Mouse (Mus musculus) stomach, embryonic 16.5 days (tissue): ENCODE data around the gene Galc. TPM values are rescaled to one million over a fixed set of nuclear protein-coding genes. Genes with fewer than 3 reads are reported as not detected.

Experiments
- ATAC-seq: fragments of 200-750 bp; cut with Nextera tagmentation; 2 replicates; pipeline ENCODE4 v1.8.0; 2017; ENCODE audit warnings: moderate number of reproducible peaks, moderate TSS enrichment; ENCODE audit not compliant: insufficient read depth, low FRiP score
- H3K27ac ChIP-seq: fragments of 300-500 bp; sonication (generic); 2 replicates; pipeline ENCODE4 v1.5.1; 2014; ENCODE audit warnings: low read length
- H3K27me3 ChIP-seq: fragments of 300-500 bp; sonication (generic); 2 replicates; pipeline ENCODE4 v1.6.1; 2014; ENCODE audit warnings: low read length, control low read depth, mixed read lengths; ENCODE audit not compliant: control insufficient read depth, insufficient read depth
- H3K36me3 ChIP-seq: fragments of 300-500 bp; sonication (generic); 2 replicates; pipeline ENCODE4 v1.6.1; 2014; ENCODE audit warnings: low read length; ENCODE audit not compliant: control insufficient read depth, insufficient read depth
- H3K4me1 ChIP-seq: fragments of 300-500 bp; sonication (generic); 2 replicates; pipeline ENCODE4 v1.6.1; 2014; ENCODE audit warnings: low read length, control low read depth, mixed read lengths; ENCODE audit not compliant: control insufficient read depth, insufficient read depth
- H3K4me2 ChIP-seq: fragments of 300-500 bp; sonication (generic); 2 replicates; pipeline ENCODE4 v1.6.1; 2014; ENCODE audit warnings: low read depth, low read length, mixed read lengths
- H3K4me3 ChIP-seq: fragments of 300-500 bp; sonication (generic); replicated peaks from 2 replicates; pipeline ENCODE4 v1.5.1; 2014; ENCODE audit warnings: mild to moderate bottlenecking, low read length
- H3K9ac ChIP-seq: fragments of 300-500 bp; sonication (generic); 2 replicates; pipeline ENCODE4 v1.6.1; 2014; ENCODE audit warnings: low read length
- H3K9me3 ChIP-seq: fragments of 300-500 bp; sonication (generic); replicated peaks from 2 replicates; pipeline ENCODE4 v1.6.1; 2016; ENCODE audit warnings: low read length, control low read depth; ENCODE audit not compliant: control insufficient read depth
- WGBS: fragments of 180-500 bp; shearing (Covaris S2); extraction: QIAGEN DNeasy Blood & Tissue Kit; methylation state at CpG from one replicate; pipeline ENCODE4 v1.1.7; 2014; 5-methylcytosine and 5-hydroxymethylcytosine counted together
- polyA plus RNA-seq: library from polyadenylated mRNA; unstranded; fragments of >200 nt; fragmentation: Nextera tagmentation; extraction: Ambion mirVana; gene quantifications from 2 replicates; pipeline ENCODE4 v1.2.1, GENCODE M21; 2015

Galc gene
- polyA plus RNA-seq, 1 experiment from 2014 or later: 6.6 TPM

DNA sequence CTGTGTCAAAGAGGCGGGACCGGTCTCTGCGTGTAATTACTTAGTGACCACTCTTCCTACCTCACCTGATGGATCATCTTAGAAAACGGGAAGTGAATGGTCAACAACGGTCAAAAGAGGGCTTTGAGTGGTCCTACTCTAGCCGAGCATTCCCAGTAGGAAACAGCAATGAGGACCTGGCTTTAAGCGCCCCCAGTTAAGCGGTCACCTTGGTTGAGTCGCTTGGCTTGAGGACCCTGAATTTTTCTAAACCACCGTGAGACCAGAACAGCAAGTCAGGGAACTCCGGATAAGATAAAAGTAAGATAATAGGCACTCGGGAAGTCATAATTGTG is 226 bp upstream of the Galc start:
- Histone ChIP-seq H3K4me1 (0 out of 2 replicates have a peak, but pooled peaks cover 5% of the 10 kb centered on the region), H3K27me3 (no peaks in the 10 kb centered on the region), H3K27ac (peak overlapping the region; percentile 92; the same call in 1 of the 2 replicates), H3K4me2 (peak overlapping the region; percentile 77), H3K36me3 (no peaks in the 10 kb centered on the region), H3K4me3 (peak overlapping the region; percentile 89), H3K9me3 (no peaks in the 10 kb centered on the region), H3K9ac (peak overlapping the region; percentile 98)
- no peak for ATAC-seq
- WGBS: 2% methylated on average over 12 of the region's 12 CpGs

- Histone ChIP-seq H3K27me3 (no peaks in the 10 kb centered on the region), H3K9me3 (no peaks in the 10 kb centered on the region), H3K27ac (peak overlapping the region; percentile 92), H3K4me1 (0 out of 2 replicates have a peak, but pooled peaks cover 5% of the 10 kb centered on the region), H3K36me3 (no peaks in the 10 kb centered on the region), H3K4me2 (peak overlapping the region; percentile 77), H3K9ac (peak overlapping the region; percentile 98), H3K4me3 (peak overlapping the region; percentile 89)
- under 1% methylated on average over 8 of the region's 8 CpGs for WGBS
- peak; percentile 14; the same call in 1 of the 2 replicates for ATAC-seq
Measured at GRCm38 (mm10) chr12:98258371-98258844, 851 bp downstream of the Galc start.

DNA sequence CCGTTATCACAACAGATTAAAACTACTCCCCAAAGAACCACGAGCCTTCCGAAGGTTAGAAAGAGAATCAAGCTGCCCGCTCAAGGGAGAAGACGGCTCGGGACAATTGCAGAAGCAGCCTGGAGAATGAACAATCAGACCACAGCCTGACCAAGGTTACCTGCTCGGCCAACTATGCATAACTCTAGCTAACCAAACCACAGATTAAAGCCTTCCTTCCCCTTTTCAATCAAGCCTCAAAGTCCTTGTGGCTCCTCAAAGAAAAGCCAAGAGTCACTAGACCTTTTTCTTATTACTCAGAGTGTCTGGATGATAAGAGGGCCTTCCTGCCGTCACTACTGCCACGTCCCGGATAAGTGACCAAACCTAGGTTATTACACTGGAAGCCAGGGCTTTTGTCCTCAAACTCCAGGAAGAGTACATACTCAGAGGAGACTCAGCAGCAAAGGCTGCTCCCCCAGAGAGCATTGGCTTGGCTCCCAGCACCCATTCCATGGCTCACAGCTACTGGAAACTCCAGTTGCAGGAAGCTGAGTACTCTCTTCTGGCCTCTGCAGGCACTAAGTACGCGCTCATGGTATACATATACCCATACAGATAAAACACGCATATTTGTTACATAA is 3.8 kb downstream of the Galc start:
- Histone ChIP-seq H3K4me1 (0 out of 2 replicates have a peak, but pooled peaks cover 5% of the 10 kb centered on the region), H3K4me3 (no peak overlapping the region), H3K9me3 (no peaks in the 10 kb centered on the region), H3K27me3 (no peaks in the 10 kb centered on the region), H3K4me2 (no peak overlapping the region), H3K27ac (no peak overlapping the region), H3K9ac (no peak overlapping the region), H3K36me3 (no peaks in the 10 kb centered on the region)
- ATAC-seq: no peak
- WGBS: 89% methylated on average over 13 of the region's 13 CpGs

GRCm38 (mm10) chr12:98252417-98252816 is 6.8 kb downstream of the Galc start:
- ATAC-seq: no peak
- WGBS: 56% methylated on average over 2 of the region's 2 CpGs
- no peak overlapping the region for H3K27ac ChIP-seq

GRCm38 (mm10) chr12:98250327-98250726 is 8.9 kb downstream of the Galc start:
- 87% methylated on average over 8 of the region's 8 CpGs for WGBS
- no peaks in the 10 kb centered on the region for H3K4me1 ChIP-seq
- no peaks in the 10 kb centered on the region for H3K36me3 ChIP-seq
- H3K9me3 ChIP-seq: no peaks in the 10 kb centered on the region
- ATAC-seq: no peak
- H3K4me3 ChIP-seq: no peak overlapping the region
- no peak overlapping the region for H3K27ac ChIP-seq
- no peak overlapping the region for H3K4me2 ChIP-seq
- no peak overlapping the region for H3K9ac ChIP-seq
- no peaks in the 10 kb centered on the region for H3K27me3 ChIP-seq

More at GRCm38 (mm10) chr12:98252417-98252816, 6.8 kb downstream of the Galc start:
- Histone ChIP-seq H3K9me3 (no peaks in the 10 kb centered on the region), H3K9ac (no peak overlapping the region), H3K4me2 (no peak overlapping the region), H3K4me1 (0 out of 2 replicates have a peak, but pooled peaks cover under 1% of the 10 kb centered on the region), H3K4me3 (no peak overlapping the region), H3K36me3 (no peaks in the 10 kb centered on the region), H3K27me3 (no peaks in the 10 kb centered on the region)

DNA sequence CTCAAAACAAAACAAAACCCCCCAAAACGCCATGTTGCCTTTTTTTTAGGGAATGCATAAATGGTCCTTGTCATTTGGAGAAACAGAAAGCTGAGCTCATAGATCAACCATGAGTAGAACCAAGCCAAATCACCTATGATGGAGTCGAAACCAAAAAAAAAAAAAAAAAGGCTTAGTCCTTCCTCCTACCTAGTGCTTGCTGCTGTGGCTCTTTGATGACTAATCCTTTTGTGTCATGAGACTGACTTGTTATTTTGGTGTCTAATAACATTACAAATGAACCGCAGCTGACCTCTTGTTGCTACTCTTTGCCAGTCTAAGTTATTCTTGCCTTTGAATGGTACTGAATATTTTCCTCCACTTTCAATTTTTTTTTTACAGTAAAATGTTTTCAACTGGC is 9.6 kb downstream of the Galc start:
- Histone ChIP-seq H3K4me3 (no peak overlapping the region), H3K4me1 (no peaks in the 10 kb centered on the region), H3K36me3 (no peaks in the 10 kb centered on the region), H3K9me3 (no peaks in the 10 kb centered on the region), H3K4me2 (no peak overlapping the region), H3K9ac (no peak overlapping the region), H3K27ac (no peak overlapping the region), H3K27me3 (no peaks in the 10 kb centered on the region)
- WGBS: 74% methylated on average over 3 of the region's 3 CpGs
- ATAC-seq: no peak

- Histone ChIP-seq H3K9me3 (no peaks in the 10 kb centered on the region), H3K36me3 (no peaks in the 10 kb centered on the region), H3K27me3 (no peaks in the 10 kb centered on the region), H3K9ac (no peak overlapping the region), H3K27ac (no peak overlapping the region), H3K4me1 (no peaks in the 10 kb centered on the region), H3K4me2 (no peak overlapping the region), H3K4me3 (no peak overlapping the region)
- no peak for ATAC-seq
- WGBS: 53% methylated on average over 4 of the region's 4 CpGs
Measured at GRCm38 (mm10) chr12:98246835-98247234, 12.4 kb downstream of the Galc start.

GRCm38 (mm10) chr12:98244865-98245264 is 14.4 kb downstream of the Galc start:
- no peaks in the 10 kb centered on the region for H3K27me3 ChIP-seq
- no peak overlapping the region for H3K4me2 ChIP-seq
- H3K4me3 ChIP-seq: no peak overlapping the region
- no peaks in the 10 kb centered on the region for H3K36me3 ChIP-seq
- no peak for ATAC-seq
- no peak overlapping the region for H3K9ac ChIP-seq
- no peaks in the 10 kb centered on the region for H3K4me1 ChIP-seq
- no peaks in the 10 kb centered on the region for H3K9me3 ChIP-seq
- no peak overlapping the region for H3K27ac ChIP-seq
- WGBS: 92% methylated on average over 5 of the region's 5 CpGs

GRCm38 (mm10) chr12:98244161-98244560 is 15.1 kb downstream of the Galc start:
- no peaks in the 10 kb centered on the region for H3K36me3 ChIP-seq
- no peak overlapping the region for H3K4me2 ChIP-seq
- WGBS: 78% methylated on average over 4 of the region's 4 CpGs
- ATAC-seq: no peak
- no peaks in the 10 kb centered on the region for H3K9me3 ChIP-seq
- H3K27me3 ChIP-seq: no peaks in the 10 kb centered on the region
- H3K9ac ChIP-seq: no peak overlapping the region
- no peaks in the 10 kb centered on the region for H3K4me1 ChIP-seq
- H3K27ac ChIP-seq: no peak overlapping the region
- H3K4me3 ChIP-seq: no peak overlapping the region
